Mouse (Mus musculus) hindbrain, embryonic 14.5 days (tissue): ENCODE measurements around the gene Fnbp1l. TPM values are rescaled to one million over a fixed set of nuclear protein-coding genes. Genes with fewer than 3 reads are reported as not detected.

Experiments
- ATAC-seq: fragments of 200-750 bp; cut with Nextera tagmentation; 2 replicates; pipeline ENCODE4 v1.8.0; 2017; ENCODE audit warnings: moderate number of reproducible peaks, mild to moderate bottlenecking, moderate TSS enrichment, moderate library complexity; ENCODE audit not compliant: low FRiP score
- DNase-seq: peaks from one replicate; pipeline ENCODE4 v3.0.0-alpha.2; 2015; ENCODE audit warnings: low spot score
- H3K27ac ChIP-seq: fragments of 300-500 bp; sonication (generic); 2 replicates; pipeline ENCODE4 v1.5.1; 2014; ENCODE audit warnings: mild to moderate bottlenecking, moderate library complexity
- H3K27me3 ChIP-seq: fragments of 300-500 bp; sonication (generic); 2 replicates; pipeline ENCODE4 v1.6.1; 2014; ENCODE audit warnings: mild to moderate bottlenecking, low read length, mixed read lengths; ENCODE audit not compliant: control insufficient read depth, insufficient read depth
- H3K36me3 ChIP-seq: fragments of 300-500 bp; sonication (generic); replicated peaks from 2 replicates; pipeline ENCODE4 v1.6.1; 2014; ENCODE audit not compliant: control insufficient read depth, insufficient read depth
- H3K4me1 ChIP-seq: fragments of 300-500 bp; sonication (generic); replicated peaks from 2 replicates; pipeline ENCODE4 v1.6.1; 2014; ENCODE audit warnings: antibody characterized with exemption, low read length, mixed read lengths; ENCODE audit not compliant: control insufficient read depth, insufficient read depth
- H3K4me2 ChIP-seq: fragments of 300-500 bp; sonication (generic); replicated peaks from 2 replicates; pipeline ENCODE4 v1.6.1; 2014; ENCODE audit warnings: mild to moderate bottlenecking, moderate library complexity
- H3K4me3 ChIP-seq: fragments of 300-500 bp; sonication (generic); replicated peaks from 2 replicates; pipeline ENCODE4 v1.5.1; 2014; ENCODE audit warnings: mild to moderate bottlenecking, low read length
- H3K9ac ChIP-seq: fragments of 300-500 bp; sonication (generic); 2 replicates; pipeline ENCODE4 v1.6.1; 2014
- H3K9me3 ChIP-seq: fragments of 300-500 bp; sonication (generic); 2 replicates; pipeline ENCODE4 v1.6.1; 2016; ENCODE audit warnings: low read length; ENCODE audit not compliant: control insufficient read depth
- WGBS: fragments of 180-500 bp; shearing (Covaris S2); extraction: QIAGEN DNeasy Blood & Tissue Kit; methylation state at CpG from one replicate; pipeline ENCODE4 v1.1.7; 2014; 5-methylcytosine and 5-hydroxymethylcytosine counted together
- polyA plus RNA-seq: library from polyadenylated mRNA; unstranded; fragments of >200 nt; fragmentation: Nextera tagmentation; extraction: Ambion mirVana; gene quantifications from 2 replicates; pipeline ENCODE4 v1.2.1, GENCODE M21; 2014

Gene Fnbp1l
- polyA plus RNA-seq, 1 experiment from 2014 or later, result 209 TPM

DNA sequence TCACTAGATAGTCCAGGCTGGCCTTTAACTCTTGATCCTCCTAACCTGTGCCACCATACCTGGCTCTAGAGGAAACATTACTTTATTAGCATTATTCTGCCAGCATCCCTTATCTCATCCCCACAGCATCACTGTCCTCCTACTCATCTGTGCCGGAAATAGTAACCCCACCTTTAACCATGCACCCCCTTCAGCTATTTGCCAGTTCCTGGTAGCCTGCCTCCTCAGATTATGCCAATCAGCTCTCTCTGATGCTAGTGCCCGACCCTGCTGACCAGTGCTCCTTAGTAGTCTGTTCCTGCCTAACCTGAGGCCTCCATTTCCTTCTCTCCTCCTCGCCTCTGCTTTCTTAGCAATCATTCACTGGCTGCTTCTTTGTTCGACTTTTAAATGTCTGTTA, 72.0 kb downstream of the Fnbp1l start:
- Histone ChIP-seq H3K9ac (no peak overlapping the region), H3K9me3 (no peaks in the 10 kb centered on the region), H3K27me3 (no peaks in the 10 kb centered on the region), H3K4me3 (no peak overlapping the region), H3K27ac (no peak overlapping the region), H3K4me2 (no peak overlapping the region), H3K36me3 (peaks cover 73% of the 10 kb centered on the region), H3K4me1 (no peaks in the 10 kb centered on the region)
- WGBS, result 89% methylated on average over 4 of the region's 4 CpGs
- DNase-seq (no peak), ATAC-seq (no peak)

DNA sequence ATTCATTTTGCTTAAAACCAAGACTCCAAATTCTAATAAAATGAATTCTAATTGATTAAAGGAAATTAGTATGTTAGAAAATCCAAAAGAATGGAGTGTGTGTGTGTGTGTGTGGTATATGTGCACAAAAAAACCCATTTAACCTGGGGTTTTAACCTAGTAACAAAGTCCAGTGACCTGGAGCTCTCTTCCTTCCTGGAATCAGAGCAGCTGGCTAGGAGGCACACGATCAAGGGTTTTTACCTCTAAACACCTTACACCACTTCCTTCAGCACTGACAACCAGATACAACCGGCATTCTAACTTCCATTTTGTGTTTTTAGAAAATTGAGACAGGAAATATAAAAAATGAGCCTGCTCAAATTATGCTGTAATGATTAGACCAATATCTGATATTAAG, 74.2 kb downstream of the Fnbp1l start:
- H3K27ac ChIP-seq, result no peak overlapping the region
- no peak for ATAC-seq
- H3K36me3 ChIP-seq, result peaks cover 90% of the 10 kb centered on the region
- H3K4me1 ChIP-seq, result no peaks in the 10 kb centered on the region
- no peaks in the 10 kb centered on the region for H3K27me3 ChIP-seq
- no peak for DNase-seq
- no peaks in the 10 kb centered on the region for H3K9me3 ChIP-seq
- H3K4me2 ChIP-seq, result no peak overlapping the region
- WGBS, result 96% methylated on average over 2 of the region's 2 CpGs
- H3K9ac ChIP-seq, result no peak overlapping the region
- H3K4me3 ChIP-seq, result no peak overlapping the region

DNA sequence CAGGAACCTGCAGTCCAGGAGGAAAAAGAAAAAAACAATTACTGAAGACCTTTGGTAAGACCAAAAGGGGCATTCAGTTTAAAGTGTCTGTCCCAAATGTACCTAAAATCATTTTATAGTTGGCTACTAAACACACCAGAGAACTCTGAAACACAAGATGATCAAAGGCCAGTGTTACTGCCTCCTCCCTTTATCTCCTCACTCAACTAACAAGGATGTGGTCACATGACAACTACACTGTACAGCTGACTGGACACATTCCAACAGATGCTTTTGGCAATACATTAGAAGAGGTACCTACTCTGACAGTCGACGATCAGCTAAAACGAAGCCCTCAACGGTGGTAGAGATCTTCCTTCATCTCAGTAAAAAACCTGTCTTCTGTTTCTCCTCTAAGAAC, 78.6 kb downstream of the Fnbp1l start:
- 89% methylated on average over 4 of the region's 4 CpGs for WGBS
- Histone ChIP-seq H3K4me3 (no peak overlapping the region), H3K4me1 (no peaks in the 10 kb centered on the region), H3K27ac (no peak overlapping the region), H3K9me3 (no peaks in the 10 kb centered on the region), H3K4me2 (no peak overlapping the region), H3K36me3 (peaks cover 93% of the 10 kb centered on the region), H3K9ac (no peak overlapping the region), H3K27me3 (no peaks in the 10 kb centered on the region)
- no peak for ATAC-seq
- DNase-seq, result no peak

DNA sequence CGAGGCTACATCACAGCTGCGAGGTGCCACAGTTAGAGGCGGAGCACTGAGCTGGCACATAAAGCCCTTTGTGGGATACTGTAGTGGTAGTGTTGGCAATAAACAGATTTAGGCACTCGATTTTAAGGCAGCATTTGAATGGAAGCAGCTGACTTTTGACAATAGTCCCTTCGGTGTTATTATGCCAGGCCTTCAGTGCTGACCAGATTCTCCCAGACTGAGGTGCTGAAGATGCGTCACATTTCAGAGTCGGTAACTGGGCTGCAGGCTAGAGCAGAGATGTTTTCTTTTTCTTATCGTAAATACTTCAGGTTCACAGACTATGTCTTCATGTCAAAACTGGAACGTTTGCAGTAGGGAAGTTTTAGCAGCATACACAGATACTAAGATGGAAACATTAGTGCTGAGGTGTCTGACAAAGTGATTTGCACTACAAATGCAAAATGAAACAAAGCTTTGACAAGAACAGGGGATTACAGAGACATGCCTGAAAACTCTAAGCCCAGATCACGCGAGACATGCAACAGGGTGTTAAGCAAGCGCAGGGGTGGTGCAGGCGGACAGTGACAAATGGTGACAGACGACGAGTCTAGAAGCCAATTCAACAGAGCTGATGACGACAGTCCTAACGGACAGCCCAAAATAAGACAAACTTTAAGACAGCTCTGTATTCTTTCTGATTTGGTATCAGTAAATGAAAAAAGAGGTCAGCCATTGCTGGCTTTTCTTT, 79.4 kb downstream of the Fnbp1l start:
- no peaks in the 10 kb centered on the region for H3K4me1 ChIP-seq
- DNase-seq (no peak), ATAC-seq (no peak)
- no peak overlapping the region for H3K4me3 ChIP-seq
- no peaks in the 10 kb centered on the region for H3K9me3 ChIP-seq
- H3K4me2 ChIP-seq, result no peak overlapping the region
- no peak overlapping the region for H3K9ac ChIP-seq
- peaks cover 87% of the 10 kb centered on the region for H3K36me3 ChIP-seq
- WGBS, result 78% methylated on average over 17 of the region's 17 CpGs
- no peaks in the 10 kb centered on the region for H3K27me3 ChIP-seq
- H3K27ac ChIP-seq, result no peak overlapping the region

DNA sequence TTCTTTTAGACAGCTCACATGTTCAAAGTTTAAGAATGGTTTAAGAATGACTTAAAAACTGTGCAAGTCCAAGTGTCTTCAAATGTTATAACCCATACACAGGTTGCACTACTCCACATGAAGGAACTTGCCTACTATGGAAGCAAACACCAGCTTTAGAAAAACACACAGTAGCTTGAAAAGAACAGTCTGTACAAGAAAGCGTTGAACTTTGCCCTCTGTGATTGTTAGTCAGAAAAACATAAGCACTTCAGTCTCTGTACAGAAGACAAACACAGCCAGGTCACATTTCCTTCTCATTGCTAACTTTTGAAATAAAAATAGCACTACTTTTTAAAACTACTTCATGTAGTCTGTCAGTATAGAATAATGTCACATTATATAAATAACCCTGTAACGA, 80.7 kb downstream of the Fnbp1l start:
- no peaks in the 10 kb centered on the region for H3K27me3 ChIP-seq
- no peak for ATAC-seq
- H3K4me2 ChIP-seq, result no peak overlapping the region
- 90% methylated on average over 2 of the region's 2 CpGs for WGBS
- H3K4me3 ChIP-seq, result no peak overlapping the region
- no peak overlapping the region for H3K9ac ChIP-seq
- no peaks in the 10 kb centered on the region for H3K4me1 ChIP-seq
- H3K27ac ChIP-seq, result no peak overlapping the region
- peaks cover 75% of the 10 kb centered on the region for H3K36me3 ChIP-seq
- no peaks in the 10 kb centered on the region for H3K9me3 ChIP-seq
- no peak for DNase-seq

DNA sequence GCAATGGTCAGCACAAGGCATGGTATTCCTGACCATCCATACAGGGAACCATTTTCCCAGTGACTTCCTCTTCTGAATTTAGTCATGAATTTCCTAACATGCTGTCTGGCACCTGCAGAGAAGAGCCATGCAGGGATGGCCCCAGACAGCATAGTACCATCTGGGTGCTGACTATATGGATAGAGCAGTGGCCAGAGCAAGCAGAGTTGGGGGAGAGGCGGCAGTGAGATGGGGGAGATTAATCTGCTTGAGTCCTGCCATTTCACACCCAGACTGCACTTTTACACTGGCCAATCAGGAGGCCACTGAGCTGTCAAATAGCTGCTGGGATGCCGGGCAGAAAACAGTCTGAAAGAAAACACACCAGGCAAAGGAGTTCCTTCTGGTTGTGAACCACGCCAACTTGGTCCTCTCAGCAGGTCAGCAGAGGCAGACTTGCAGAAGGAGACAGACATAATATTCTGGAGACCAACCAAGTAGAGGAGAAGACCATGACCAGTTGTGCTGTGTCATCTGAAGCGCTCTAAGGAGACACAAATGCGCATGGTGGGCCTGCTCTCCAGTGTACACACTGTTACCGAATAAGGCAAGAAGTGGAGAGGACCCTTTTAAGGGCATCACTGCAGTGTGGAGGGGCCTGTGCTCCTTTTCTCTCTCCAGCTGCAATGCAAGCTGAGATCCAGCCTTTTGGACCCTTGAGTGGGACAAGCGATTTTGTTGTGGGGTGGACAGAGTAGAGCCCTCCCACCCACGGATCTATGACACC, 83.4 kb downstream of the Fnbp1l start:
- Histone ChIP-seq H3K36me3 (peaks cover 49% of the 10 kb centered on the region), H3K9me3 (no peaks in the 10 kb centered on the region), H3K9ac (no peak overlapping the region), H3K27ac (no peak overlapping the region), H3K4me1 (no peaks in the 10 kb centered on the region), H3K4me3 (no peak overlapping the region), H3K4me2 (no peak overlapping the region), H3K27me3 (no peaks in the 10 kb centered on the region)
- 86% methylated on average over 8 of the region's 8 CpGs for WGBS
- ATAC-seq, result peak; percentile 21; the same call in 1 of the 2 replicates
- DNase-seq, result no peak

DNA sequence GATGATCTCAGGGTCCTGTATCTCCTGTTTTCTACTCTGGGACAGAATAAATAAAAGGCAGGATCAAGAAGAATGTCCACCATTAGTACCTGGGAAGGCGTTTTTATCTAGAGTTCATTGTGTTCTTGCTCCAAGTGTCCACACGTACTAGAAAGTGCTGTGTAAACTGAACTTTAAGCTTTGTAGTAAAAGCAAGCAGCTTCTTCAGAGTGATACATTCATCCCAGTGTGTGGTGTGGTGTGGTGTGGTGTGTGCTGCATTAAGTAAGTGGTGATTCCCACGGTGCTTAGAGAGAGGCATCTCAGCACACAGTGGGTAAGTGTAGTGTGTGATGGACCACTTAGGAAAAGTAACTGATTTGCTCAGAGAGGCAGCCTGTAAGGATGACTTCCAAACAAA, 91.0 kb downstream of the Fnbp1l start:
- Histone ChIP-seq H3K9ac (no peak overlapping the region), H3K4me3 (no peak overlapping the region), H3K27me3 (no peaks in the 10 kb centered on the region), H3K4me1 (no peaks in the 10 kb centered on the region), H3K4me2 (no peak overlapping the region), H3K9me3 (no peaks in the 10 kb centered on the region), H3K27ac (no peak overlapping the region), H3K36me3 (peaks cover under 1% of the 10 kb centered on the region; the same call in 1 of the 2 replicates)
- no peak for DNase-seq
- WGBS, result 85% methylated on average over 3 of the region's 3 CpGs
- ATAC-seq, result no peak

DNA sequence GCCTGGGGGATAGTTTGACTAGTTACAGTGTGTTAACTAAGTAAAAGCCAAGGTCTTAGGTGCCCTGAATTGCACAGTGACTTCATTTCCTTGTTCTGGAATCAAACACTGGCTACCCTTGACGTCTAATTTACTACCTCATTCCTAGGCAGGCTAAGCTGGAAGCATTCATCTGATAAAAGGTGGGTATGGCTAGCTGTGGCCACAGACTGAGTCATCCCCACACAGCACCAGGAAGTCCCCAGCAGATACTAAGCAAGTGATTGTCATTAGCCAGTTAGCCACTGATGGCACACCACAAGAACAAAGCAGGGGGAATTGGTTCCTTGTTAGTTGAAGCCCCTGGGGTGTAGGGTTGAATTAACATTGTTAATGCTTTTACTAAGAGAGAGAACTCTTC, 98.2 kb downstream of the Fnbp1l start:
- no peaks in the 10 kb centered on the region for H3K9me3 ChIP-seq
- H3K9ac ChIP-seq, result no peak overlapping the region
- no peaks in the 10 kb centered on the region for H3K27me3 ChIP-seq
- no peak for DNase-seq
- 69% methylated on average over 1 of the region's 1 CpGs for WGBS
- no peak overlapping the region for H3K4me2 ChIP-seq
- H3K36me3 ChIP-seq, result peaks cover 8% of the 10 kb centered on the region; the same call in 1 of the 2 replicates
- H3K27ac ChIP-seq, result no peak overlapping the region
- peaks cover 30% of the 10 kb centered on the region for H3K4me1 ChIP-seq
- ATAC-seq, result no peak
- H3K4me3 ChIP-seq, result no peak overlapping the region

DNA sequence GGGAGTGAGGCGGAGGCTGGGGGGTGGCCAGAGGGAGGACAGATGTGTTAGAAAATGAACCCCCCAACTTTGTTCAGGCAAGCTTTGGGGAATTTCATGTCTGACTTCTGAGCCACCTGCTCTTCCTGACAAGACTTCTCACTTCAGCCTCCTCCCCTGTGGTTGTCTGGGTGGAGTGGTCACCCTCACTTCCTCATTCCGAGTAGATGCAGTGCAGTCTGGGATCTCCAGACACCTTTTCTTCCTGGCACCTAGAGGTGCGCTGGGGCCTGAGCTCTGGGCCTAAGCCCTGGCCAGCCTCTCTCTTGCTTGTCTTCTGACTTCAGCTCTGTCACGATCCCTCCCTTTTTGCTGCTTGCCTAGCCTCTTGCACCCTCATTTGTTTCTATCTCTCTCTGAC, 98.6 kb downstream of the Fnbp1l start:
- DNase-seq (no peak), ATAC-seq (no peak)
- no peak overlapping the region for H3K27ac ChIP-seq
- peaks cover 8% of the 10 kb centered on the region; the same call in 1 of the 2 replicates for H3K36me3 ChIP-seq
- 91% methylated on average over 4 of the region's 4 CpGs for WGBS
- H3K4me3 ChIP-seq, result no peak overlapping the region
- peaks cover 30% of the 10 kb centered on the region for H3K4me1 ChIP-seq
- no peak overlapping the region for H3K9ac ChIP-seq
- H3K9me3 ChIP-seq, result no peaks in the 10 kb centered on the region
- no peaks in the 10 kb centered on the region for H3K27me3 ChIP-seq
- no peak overlapping the region for H3K4me2 ChIP-seq
